Mouse (Mus musculus) kidney, postnatal 36 days (tissue): ENCODE measurements at regions not wholly inside any gene's neighbourhood (a gene's known extent, or its start where the extent isn't known, plus 50 kb on each side); places are given as distances from the start of the nearest gene placed in this dataset.
A peak's percentile ranks its signal among the peaks of the same experiment; 100 is the strongest.
"Not testable (repeated sequence)": the region's sequence is repeated elsewhere in the genome, so short reads cannot be mapped to it uniquely, and the experiment has no call there.

Experiments used
- DNase-seq, 2 experiments: peaks; one replicate each; pipeline ENCODE4 v3.0.0; 2021 to 2022; ENCODE audit warnings: mixed read lengths in 2 of 2

DNA sequence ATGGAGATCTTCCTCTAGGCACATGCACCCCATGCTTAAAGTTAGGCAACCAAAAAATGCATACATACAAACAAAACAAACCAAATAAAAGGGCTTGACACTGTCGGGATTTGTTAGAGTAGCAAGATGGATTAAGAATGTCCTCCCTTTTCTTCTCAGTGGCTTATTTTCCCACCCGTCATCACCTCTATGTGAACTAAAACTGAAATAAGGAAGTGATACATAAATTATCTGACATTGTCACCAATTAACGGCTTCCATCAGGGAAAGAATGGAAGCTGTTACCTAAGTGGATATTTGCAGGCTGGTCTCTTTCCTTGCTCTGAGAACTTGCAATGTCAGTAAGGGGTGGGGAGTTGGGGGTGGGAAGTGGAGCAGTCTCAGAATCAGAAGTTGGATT is 541.5 kb downstream of the Diaph3 start:
- DNase-seq, result no peak

DNA sequence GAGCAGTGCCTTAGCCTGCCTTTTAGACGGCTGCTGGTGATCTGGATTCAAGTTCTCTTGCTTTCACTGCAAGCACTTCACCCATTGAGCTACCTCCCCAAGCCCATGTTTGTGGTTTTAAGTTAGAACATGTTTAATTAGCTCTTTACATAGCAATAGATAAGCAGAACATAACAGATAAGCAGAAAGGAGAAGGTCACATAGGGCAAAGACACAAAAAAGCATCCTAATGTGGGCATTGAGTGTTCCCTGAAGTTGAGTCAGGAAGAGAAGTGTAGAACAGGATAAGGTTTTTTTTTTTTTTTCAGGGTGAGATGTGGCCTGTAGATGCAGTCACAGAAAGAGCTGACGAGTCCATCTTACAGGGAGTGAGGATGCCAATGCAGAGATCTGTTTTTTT is 552.5 kb downstream of the Diaph3 start:
- no peak for DNase-seq

DNA sequence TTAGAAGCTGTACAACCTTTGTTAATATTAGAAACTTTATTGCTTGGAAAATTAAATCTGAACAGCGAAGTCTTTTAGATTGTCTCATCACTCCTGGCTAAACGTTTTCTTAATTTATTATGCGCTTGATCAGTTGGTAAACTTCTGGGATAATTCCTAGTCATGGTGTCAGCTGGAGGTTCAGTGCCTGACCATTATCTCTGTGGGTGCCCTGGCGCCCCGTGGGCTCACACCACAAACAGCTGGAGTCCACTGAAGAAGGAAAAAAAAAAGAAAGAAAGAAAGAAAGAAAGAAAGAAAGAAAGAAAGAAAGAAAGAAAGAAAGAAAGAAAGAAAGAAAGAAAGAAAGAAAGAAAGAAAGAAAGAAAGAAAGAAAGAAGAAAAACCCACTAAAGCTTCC is 555.1 kb downstream of the Diaph3 start:
- DNase-seq, result not testable (repeated sequence)

DNA sequence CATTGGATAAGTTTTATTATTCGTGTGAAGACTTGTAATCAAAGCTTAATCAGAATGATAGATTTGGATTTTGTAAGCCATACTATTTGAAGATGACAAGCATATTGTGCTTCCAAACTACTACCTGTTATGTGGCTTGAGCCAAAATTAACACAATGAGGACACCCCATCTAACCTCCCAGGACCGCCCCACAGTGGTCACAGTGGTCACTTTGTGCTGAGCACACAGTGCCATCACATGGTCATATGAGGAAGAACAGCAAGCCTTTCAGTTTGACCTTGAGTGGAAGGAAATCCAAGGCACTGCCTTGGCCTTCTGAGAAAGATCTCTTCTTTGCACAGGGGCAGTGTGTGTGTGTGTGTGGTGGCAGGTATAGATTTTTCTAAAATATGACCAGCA is 578.3 kb downstream of the Diaph3 start:
- peak; percentile 32 to 51 for DNase-seq

DNA sequence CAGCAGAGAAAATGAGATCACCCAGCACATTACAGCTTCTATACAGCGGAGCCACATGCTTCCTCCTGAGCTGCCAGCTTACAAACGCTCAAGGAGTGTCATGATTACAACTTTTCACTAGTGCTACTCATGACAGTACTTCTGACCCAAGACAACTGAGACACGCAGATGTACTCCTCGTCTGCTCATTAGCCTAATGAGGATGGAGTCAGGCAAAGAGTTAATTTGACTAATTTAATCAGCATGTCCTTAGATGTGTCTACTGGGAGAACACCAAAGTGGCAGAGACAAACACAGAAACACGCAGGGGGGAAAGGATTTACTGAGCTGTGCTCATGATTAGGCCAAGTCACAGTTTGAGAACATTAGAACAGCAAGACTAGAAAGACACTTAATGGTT is 603.0 kb downstream of the Diaph3 start:
- no peak for DNase-seq

DNA sequence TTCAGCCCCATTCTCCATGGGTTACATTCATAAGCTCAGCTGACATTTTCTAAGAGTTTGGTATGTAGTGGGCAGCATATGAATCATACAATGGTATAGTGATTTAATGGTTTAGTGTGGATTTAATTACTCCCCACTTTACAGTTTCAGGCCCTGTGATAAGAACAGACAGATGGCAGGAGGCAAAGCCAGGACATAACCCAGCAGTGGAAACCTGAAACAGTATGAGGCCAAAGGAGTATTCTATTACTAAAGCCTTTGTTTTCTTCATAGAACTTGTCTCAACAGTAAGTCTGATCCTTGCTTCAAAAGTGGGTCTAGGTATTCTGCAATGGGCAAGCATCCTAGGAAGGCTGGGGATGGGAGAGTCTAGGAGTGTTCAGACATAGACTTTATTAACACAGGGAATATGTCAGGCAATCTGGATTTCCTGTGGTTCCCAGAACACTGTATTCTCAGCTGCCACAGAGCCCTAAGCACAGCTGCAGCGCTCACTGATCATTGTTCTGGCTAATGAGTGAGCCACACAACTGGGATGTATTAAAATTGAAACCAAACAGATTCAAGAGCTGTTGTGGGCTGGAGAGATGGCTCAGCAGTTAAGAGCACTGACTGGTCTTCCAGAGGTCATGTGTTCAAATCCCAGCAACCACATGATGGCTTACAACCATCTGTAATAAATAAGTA is 604.6 kb downstream of the Diaph3 start:
- DNase-seq, result no peak

DNA sequence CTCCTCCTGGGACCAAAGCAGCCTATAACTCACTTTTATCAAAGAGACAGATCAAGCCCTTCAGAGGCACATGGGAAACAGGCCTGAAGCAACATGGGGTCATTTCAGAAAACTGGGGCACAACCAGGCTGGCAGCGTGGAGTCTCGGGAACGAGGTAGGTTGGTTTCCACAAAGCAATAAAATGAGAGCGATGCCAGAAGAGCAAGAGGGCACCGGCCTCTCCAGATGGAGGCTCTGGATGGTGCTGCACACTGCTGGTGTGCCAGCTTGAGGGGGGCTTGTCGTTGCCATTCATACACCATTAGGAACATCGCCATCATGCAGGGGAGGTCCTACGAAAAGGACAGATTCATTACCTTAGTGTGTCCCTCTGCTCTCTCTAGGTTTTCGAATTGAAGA is 630.6 kb downstream of the Diaph3 start:
- no peak for DNase-seq

DNA sequence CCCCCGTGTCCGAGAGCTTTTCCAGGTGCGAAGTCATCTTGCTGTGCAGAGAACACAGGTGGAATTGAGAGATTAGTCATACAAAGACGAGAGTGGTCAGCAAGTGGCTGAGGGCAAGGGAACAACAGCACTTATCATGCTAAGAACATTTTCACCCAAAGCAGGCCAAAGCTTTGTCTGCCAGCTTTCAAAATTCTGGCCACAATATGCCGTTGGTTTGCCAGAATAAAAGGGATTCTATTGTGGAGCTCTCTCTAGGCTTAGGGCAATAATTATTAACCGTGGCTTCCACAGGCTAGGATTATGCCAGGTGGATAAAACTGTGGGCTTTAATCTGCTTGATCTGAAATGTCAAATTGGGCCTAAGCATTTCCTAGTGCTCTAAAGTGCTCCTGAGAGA is 631.3 kb downstream of the Diaph3 start:
- no peak for DNase-seq

DNA sequence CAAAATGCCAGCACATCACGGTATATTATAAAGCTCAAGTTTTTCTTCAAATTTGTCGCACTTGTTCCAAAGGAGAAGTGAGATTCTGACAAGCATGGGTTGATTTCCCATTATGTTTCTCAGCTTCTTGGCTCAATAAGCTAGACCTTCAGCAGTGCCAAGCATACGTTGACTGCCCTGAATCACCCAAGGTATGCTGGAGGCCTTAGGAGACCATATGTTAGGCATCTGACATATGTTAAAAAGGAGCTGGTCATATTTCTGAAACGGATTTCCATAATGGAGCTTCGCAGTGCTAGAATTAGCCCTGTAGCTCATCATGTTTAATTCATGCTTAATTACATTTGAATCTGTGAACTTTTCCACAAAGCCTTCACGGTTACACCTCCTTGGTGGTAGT is 634.7 kb downstream of the Diaph3 start:
- no peak for DNase-seq

DNA sequence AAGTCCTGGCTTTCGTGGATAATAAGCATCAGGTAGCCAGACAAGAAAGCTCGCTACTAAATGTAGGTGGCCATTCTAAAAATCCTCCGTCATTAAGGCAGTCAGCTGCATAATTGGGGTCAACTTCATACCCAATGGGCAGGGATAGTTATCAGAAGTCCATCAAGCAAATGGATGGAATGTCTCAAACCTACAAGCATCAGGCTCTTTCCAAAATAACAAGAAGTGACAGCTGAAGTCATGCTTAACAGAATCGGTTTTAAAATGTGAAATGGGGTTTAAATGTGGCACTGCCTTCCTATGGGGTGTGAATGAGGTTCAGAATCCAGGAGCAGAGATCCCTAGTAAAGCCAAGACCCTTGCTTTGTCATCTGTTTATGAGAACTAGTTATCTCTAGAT is 650.2 kb downstream of the Diaph3 start:
- DNase-seq, result no peak

DNA sequence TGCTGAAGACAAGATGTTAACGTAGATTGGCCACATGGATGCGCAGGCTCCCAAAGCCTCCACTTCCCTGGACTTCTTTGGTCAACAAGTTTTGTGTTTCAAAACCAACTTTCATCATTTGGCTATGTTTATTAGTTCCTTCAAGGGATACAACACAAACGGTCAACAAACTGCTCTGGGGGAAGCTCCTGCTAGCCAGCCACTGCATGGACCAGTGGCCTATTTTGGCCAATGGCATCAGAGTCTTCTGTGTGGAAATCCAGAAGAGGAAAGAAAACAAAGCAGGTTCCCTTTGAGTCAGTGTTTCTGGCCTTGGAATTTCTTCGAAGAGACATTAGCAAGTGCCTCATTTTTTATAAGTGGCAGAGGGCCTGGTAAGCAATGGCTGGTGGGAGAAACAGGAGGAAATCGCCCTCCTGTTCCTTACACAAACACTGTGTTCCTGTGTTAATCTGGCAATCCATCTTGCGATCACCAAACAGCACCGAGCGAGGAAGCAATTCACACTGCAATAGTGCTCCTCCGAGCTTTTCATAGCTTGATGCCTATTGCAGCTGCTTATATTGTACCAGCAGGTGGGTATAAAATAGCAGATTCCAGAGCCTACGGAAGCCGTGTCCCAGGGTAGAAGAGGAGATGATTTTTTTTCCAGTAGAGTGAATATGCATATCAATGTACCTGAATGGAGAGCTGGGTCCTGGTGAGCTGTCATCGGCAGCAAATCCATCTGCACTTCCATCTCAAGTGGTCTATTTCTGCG is 651.0 kb downstream of the Diaph3 start:
- DNase-seq, result no peak

DNA sequence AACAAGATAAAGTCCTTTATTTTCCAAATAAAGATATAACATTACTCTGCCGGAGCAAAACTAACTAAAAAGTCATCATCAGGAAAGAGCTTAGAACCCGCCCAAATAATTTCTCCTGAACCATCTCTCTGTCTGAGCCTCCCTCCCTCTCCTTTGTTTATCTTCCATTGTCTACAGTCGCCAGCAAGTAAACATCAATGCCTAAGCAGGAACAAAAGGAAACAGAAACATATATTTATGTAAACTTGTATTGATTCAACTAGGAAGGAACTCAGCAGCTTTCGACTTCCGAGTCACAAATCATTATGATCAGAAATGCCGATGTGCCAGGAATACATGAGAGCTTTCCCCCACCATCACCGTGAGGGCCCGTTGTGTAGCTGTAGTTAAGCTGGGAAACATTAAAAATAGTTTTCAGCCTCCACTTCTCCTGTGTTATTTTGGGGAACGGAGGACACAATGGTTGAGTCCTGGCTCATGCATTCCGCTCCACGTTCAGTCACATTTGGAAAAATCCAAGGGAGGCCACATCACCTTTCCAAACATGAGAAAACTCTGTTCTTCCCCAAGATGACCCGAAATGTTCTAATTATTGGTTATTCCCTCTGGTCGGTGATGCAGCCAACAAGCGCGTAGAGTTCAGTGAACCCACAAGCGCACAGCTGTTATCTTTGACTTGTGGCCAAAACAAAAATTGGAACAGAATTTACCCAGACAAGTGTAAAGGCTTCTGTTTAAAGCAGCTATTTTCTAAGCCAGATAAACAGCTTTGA is 651.8 kb downstream of the Diaph3 start:
- DNase-seq, result peak; percentile 29 to 50

DNA sequence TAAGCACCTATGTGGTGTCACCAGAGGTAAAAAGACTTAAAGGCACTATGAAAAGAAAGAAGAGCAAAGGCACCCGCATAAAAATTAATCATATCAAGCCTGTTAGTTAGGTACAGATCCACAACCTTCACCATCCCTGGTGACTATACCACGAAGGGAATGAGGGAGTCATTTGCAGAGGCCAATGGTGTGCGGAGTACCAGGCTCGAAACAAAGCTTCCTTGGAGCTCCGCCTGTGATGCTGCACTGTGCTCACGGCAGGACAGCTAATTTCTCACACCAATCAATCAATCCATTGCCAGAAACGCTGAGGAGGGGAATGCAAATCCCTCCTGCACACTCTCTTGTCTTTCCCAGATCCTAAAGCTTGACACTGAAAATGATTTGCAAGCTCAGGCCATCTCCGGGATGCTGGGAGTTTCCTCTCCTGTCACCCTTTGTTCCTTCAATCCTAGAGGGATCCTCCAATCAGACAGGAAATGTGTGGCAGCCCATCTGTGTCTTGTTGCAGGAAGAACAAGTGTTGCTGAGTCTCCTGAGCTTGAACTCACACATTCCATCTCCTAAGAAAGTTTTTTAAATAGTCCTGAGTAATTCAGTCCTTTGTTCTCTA is 653.6 kb downstream of the Diaph3 start:
- DNase-seq, result peak in 1 of 2 experiments; percentile 15

DNA sequence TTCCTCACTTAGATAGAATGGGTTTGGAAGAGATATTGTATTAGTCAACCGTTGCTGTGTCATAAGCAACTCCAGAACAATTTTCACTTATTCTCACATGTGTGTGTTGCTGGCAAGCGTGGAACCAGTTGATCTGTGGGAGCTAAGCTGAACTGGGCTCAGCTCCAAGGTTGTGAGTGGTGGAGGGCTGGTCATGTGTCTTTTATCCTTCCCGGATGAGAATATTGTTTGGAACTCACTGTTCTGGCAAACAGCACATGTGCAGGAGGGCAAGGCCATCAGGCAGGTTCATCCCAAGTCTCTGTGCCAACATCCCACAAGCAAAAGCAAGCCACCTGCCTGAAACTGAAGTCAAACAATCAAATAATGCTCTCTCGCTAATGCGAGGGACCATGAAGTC is 656.8 kb downstream of the Diaph3 start:
- DNase-seq, result peak; percentile 28 to 38

DNA sequence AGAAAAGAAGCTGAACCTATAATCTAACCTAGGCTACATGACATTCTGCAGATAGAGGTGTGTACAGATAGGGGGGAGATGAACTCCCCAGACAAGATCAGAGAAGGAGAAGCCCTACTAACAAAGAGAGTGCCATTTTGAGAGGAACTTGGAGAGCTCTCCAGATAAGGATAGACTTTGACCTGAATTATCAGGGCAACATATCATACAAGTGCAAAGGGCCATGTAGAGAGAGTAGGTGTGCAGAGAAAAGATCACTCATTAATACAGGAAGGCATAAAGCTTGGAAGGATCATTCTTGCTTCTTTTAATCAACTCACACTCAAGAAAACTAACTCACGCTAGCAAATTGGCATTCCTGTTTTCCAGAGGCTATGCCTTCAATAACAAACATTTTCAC is 667.4 kb downstream of the Diaph3 start:
- no peak for DNase-seq

DNA sequence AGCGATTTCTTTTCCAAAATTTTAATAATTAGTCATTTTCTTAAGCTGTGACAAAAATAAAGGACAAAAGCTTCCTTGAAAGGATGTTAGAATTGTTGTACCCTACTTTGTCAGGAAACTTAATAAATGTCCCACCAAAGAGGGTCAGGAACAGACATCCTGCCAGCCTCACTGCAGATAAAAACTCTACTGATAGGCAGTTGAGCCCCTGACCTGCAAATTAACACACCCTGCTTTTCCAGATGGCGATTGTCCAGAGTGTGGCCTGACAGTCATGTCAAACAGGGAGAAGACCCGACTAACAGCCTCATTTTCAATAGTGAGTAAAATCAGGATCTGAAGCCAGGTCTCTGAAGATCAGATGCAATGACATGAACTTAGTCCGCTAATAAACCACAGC is 670.6 kb downstream of the Diaph3 start:
- DNase-seq, result peak; percentile 6 to 12

DNA sequence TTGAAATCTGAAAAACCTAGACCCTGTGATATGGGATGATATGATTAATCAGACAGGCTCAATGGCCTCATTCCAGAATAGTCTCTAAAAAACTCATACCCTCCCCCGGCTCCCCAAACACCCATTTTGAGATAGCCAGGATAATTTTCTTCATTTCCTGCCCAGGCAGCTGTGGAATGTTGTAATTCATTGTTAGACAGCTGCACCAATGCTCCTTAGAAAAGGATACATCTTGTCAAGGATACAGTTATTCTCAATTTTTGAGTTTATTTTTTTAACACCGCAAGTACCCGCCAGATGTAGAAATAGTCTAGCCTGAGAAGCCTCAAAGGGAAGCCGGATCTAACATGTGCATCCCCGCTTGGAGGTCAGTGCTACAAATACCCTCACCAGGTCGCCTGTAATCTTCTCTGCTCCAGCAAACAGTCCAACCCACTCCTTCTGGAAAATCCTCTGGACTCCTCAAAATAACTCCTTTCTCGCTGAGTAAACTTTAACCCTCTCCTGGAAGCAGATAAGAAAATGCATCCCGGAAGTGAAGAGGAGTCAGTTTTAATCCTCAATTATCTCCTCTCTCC is 673.1 kb downstream of the Diaph3 start:
- DNase-seq, result peak; percentile 15 to 41

DNA sequence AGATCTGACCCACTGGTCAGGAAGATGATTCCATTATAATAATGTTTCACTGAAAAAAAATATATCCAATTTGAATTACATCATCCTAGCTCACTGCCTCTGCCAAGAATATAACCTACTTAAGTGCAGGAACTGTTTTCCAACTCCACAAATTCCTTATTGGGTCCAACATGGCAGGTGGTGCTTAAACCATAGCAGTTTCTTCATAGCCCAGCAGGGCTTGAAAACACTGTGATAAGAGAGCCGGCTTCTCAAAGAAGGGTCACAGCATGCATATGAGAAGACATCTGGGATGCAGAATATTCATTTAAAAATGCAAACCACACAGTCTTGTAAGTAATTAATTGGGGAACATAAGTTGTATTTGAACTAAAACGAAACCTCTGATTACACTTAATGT is 677.6 kb downstream of the Diaph3 start:
- no peak for DNase-seq

DNA sequence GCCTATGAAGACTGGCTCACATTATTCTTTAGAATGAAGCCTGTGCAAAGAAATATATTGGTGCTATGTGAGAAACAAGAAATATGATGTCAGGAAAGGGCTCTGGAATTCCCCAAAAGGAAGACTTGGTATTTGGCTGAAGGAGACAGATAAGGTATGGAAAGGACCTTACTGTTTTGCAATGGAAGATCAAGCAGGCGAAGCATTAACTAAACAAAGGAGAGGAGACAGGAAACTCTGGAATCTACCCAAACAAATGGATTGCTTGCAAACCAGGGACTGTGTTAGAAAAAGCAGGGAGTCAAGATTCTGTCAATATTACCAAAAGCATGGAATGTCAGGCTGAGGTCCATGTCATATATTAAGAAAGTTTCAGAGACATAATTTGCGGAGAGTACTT is 687.9 kb downstream of the Diaph3 start:
- DNase-seq, result no peak

DNA sequence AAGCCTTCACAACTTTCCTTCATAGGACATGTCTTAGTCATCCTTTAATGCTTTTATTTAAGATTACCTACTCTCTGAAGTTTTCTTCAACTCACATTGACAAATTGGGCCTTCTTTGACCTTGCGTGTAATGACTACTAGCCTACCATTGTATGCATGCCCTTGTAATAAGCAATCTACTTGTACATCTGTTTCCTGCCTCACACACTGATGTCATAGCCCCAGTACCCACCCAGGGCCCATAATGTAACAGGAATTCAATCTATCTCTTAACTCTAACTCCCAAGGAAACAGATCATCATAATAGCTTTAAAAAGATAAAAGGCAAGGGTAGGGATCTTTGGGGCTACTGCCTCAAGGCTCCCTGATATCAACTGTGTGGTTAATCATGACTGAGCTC is 690.4 kb downstream of the Diaph3 start:
- DNase-seq, result no peak

DNA sequence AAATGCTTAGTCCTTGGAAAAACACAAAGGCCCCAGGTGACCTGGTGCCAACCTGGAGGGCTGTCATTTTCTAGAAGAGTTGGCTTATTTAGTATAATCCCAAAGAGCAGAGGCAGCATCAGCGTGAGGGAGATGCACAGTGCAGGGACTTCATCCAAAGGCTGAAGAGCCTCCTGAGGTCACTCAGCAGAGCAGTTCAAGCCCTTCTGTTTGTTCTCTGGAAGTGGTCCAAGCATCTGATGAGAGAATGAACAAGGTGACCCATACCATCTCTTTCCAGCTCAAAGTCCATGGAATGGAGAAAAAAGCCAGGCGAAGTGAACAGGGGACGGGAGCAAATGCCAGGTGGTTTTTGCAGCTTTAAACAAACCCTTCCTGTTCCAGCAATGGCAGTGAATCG is 695.9 kb downstream of the Diaph3 start:
- peak in 1 of 2 experiments; percentile 17 for DNase-seq

DNA sequence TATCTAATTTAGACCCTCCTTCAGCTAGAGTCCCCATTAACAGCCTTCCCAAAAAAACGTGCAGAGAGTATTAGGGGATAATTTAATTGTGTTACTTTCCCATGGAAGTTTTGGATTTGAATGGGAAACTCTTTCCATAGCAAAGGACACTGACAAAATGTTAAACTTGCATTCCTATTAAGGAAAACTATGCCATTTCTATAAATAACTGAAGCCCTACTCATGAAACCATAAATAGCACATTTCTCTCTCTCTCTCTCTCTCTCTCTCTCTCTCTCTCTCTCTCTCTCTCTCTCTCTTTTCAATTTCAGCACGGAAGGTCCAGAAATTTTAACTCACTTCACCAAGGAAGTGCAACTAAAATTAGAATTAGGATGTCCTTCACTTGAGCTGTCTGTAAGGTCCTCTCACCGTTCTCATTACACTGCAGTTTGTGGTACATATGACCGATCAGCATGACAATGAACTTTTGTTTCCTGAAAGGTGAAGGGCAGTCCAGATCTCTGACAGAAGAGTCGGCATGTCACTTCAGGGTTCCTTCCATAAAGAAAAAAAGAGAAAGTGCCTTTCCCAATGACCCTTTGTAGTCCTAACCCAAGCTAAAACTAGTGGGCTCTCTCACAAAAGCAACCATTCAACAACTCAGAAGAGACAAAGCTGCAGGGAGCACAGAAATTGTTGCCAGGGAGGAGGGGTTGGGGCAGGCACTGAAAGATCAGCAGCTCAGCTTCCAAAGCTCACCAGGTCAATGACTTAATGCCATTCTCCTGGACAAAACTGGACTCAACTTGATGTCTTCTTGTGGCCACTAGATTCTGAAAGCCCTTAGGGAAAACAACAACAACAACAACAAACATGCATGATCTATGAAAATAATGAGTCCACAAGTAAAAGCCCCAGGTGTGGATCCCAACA is 696.9 kb downstream of the Diaph3 start:
- no peak for DNase-seq
